Mouse (Mus musculus): Measurements from ENCODE around the gene Olfr523. TPM values are rescaled to one million over a fixed set of nuclear protein-coding genes. Genes with fewer than 3 reads are reported as not detected.

Gene Olfr523
- polyA plus RNA-seq, 1 experiment: not detected

GRCm38 (mm10) chr7:140180692-140181091 is 7.7 kb downstream of the Olfr523 start:
- Histone ChIP-seq H3K4me1 (ENCODE audit: control insufficient read depth, insufficient read depth, insufficient read length, low read length) (no peaks in the 10 kb centered on the region), H3K36me3 (ENCODE audit: control insufficient read depth, insufficient read depth, low read length) (no peaks in the 10 kb centered on the region), H3K27me3 (ENCODE audit: control insufficient read depth, insufficient read depth, low read length) (no peaks in the 10 kb centered on the region), H3K4me3 (ENCODE audit: low read depth, low read length) (no peak overlapping the region), H3K27ac (ENCODE audit: insufficient read depth, low read depth, low read length) (no peak overlapping the region)
- 61% methylated on average over 2 of the region's 2 CpGs for WGBS
- TF ChIP-seq POLR2A (IDR thresholded peaks at IDR 0.05; ENCODE audit: low read depth, low read length) (no peak), CTCF (IDR thresholded peaks at IDR 0.05; ENCODE audit: extremely low read depth, insufficient read length, insufficient replicate concordance, low read depth, low read length) (no peak)

- no peak overlapping the region for H3K4me3 ChIP-seq (ENCODE audit: low read depth, low read length)
- no peaks in the 10 kb centered on the region for H3K27me3 ChIP-seq (ENCODE audit: control insufficient read depth, insufficient read depth, low read length)
- H3K27ac ChIP-seq (ENCODE audit: insufficient read depth, low read depth, low read length): no peak overlapping the region
- H3K4me1 ChIP-seq (ENCODE audit: control insufficient read depth, insufficient read depth, insufficient read length, low read length): no peaks in the 10 kb centered on the region
- H3K36me3 ChIP-seq (ENCODE audit: control insufficient read depth, insufficient read depth, low read length): no peaks in the 10 kb centered on the region
- TF ChIP-seq POLR2A (IDR thresholded peaks at IDR 0.05; ENCODE audit: low read depth, low read length): no peak
- TF ChIP-seq CTCF (IDR thresholded peaks at IDR 0.05; ENCODE audit: extremely low read depth, insufficient read length, insufficient replicate concordance, low read depth, low read length): no peak
- 77% methylated on average over 4 of the region's 4 CpGs for WGBS
Observed at GRCm38 (mm10) chr7:140184206-140184605, 11.2 kb downstream of the Olfr523 start.

GRCm38 (mm10) chr7:140186646-140187620 is 13.9 kb downstream of the Olfr523 start:
- no peak for TF ChIP-seq POLR2A (IDR thresholded peaks at IDR 0.05; ENCODE audit: low read depth, low read length)
- peak; percentile 35; the same call in 1 of the 2 replicates for TF ChIP-seq CTCF (IDR thresholded peaks at IDR 0.05; ENCODE audit: extremely low read depth, insufficient read length, insufficient replicate concordance, low read depth, low read length)
- Histone ChIP-seq H3K4me1 (ENCODE audit: control insufficient read depth, insufficient read depth, insufficient read length, low read length) (no peaks in the 10 kb centered on the region), H3K27ac (ENCODE audit: insufficient read depth, low read depth, low read length) (no peak overlapping the region), H3K4me3 (ENCODE audit: low read depth, low read length) (no peak overlapping the region), H3K27me3 (ENCODE audit: control insufficient read depth, insufficient read depth, low read length) (no peaks in the 10 kb centered on the region), H3K36me3 (ENCODE audit: control insufficient read depth, insufficient read depth, low read length) (no peaks in the 10 kb centered on the region)
- 63% methylated on average over 18 of the region's 18 CpGs for WGBS

GRCm38 (mm10) chr7:140187721-140188390 is 14.8 kb downstream of the Olfr523 start:
- Histone ChIP-seq H3K4me1 (ENCODE audit: control insufficient read depth, insufficient read depth, insufficient read length, low read length) (no peaks in the 10 kb centered on the region), H3K4me3 (ENCODE audit: low read depth, low read length) (no peak overlapping the region), H3K36me3 (ENCODE audit: control insufficient read depth, insufficient read depth, low read length) (no peaks in the 10 kb centered on the region), H3K27ac (ENCODE audit: insufficient read depth, low read depth, low read length) (no peak overlapping the region), H3K27me3 (ENCODE audit: control insufficient read depth, insufficient read depth, low read length) (no peaks in the 10 kb centered on the region)
- WGBS: 80% methylated on average over 7 of the region's 7 CpGs
- TF ChIP-seq POLR2A (IDR thresholded peaks at IDR 0.05; ENCODE audit: low read depth, low read length): no peak
- no peak for TF ChIP-seq CTCF (IDR thresholded peaks at IDR 0.05; ENCODE audit: extremely low read depth, insufficient read length, insufficient replicate concordance, low read depth, low read length)

- peaks cover 2% of the 10 kb centered on the region; the same call in 1 of the 2 replicates for H3K4me1 ChIP-seq (ENCODE audit: control insufficient read depth, insufficient read depth, insufficient read length, low read length)
- TF ChIP-seq POLR2A (IDR thresholded peaks at IDR 0.05; ENCODE audit: low read depth, low read length): no peak
Observed at GRCm38 (mm10) chr7:140188391-140189328, 15.6 kb downstream of the Olfr523 start.

GRCm38 (mm10) chr7:140190435-140190834 is 17.4 kb downstream of the Olfr523 start:
- Histone ChIP-seq H3K27me3 (ENCODE audit: control insufficient read depth, insufficient read depth, low read length) (no peaks in the 10 kb centered on the region), H3K4me1 (ENCODE audit: control insufficient read depth, insufficient read depth, insufficient read length, low read length) (peaks cover 2% of the 10 kb centered on the region; the same call in 1 of the 2 replicates), H3K27ac (ENCODE audit: insufficient read depth, low read depth, low read length) (no peak overlapping the region), H3K36me3 (ENCODE audit: control insufficient read depth, insufficient read depth, low read length) (no peaks in the 10 kb centered on the region), H3K4me3 (ENCODE audit: low read depth, low read length) (no peak overlapping the region)
- 94% methylated on average over 1 of the region's 1 CpGs for WGBS
- TF ChIP-seq CTCF (IDR thresholded peaks at IDR 0.05; ENCODE audit: extremely low read depth, insufficient read length, insufficient replicate concordance, low read depth, low read length) (no peak), POLR2A (IDR thresholded peaks at IDR 0.05; ENCODE audit: low read depth, low read length) (no peak)

More at GRCm38 (mm10) chr7:140188391-140189328, 15.6 kb downstream of the Olfr523 start:
- no peak overlapping the region for H3K4me3 ChIP-seq (ENCODE audit: low read depth, low read length)
- no peaks in the 10 kb centered on the region for H3K27me3 ChIP-seq (ENCODE audit: control insufficient read depth, insufficient read depth, low read length)
- no peak overlapping the region for H3K27ac ChIP-seq (ENCODE audit: insufficient read depth, low read depth, low read length)
- no peaks in the 10 kb centered on the region for H3K36me3 ChIP-seq (ENCODE audit: control insufficient read depth, insufficient read depth, low read length)
- 51% methylated on average over 4 of the region's 4 CpGs for WGBS

All from small intestine, adult 2 months (tissue).